In genomic region chr5:39617354-39617977, GRCm38 (mm10) we compare ENCODE assay signal across 24 mouse cellular contexts.
DNase-seq lines count a peak whose midpoint lies in the region; ATAC-seq and TF ChIP-seq lines count a peak whose summit lies in the region.
"Had no signal": no experiment of that assay in that cellular context is flagged by ENCODE, and none has a peak within 500 bp of the region (broad histone marks: within the 10 kb centered on the region; RNA-seq: fewer than 3 reads in every experiment).

No protein-coding gene starts in this region.

- WGBS in intestine, embryonic 15.5 days = 64% methylated on average over 2 of the region's 2 CpGs
- WGBS in large intestine, adult 2 months = 26% methylated on average over 2 of the region's 2 CpGs
- WGBS in stomach, postnatal 0 days = 56% methylated on average over 2 of the region's 2 CpGs

- H3K4me3 ChIP-seq in intestine, embryonic 15.5 days (replicated peaks) = no peak overlapping the region
- H3K4me3 ChIP-seq in stomach, postnatal 0 days (ENCODE audit: low read depth, low read length) = no peak overlapping the region
- H3K4me3 ChIP-seq: erythroblast, embryonic 14.5 days; hindbrain, embryonic 10.5 days; hindbrain, embryonic 15.5 days; liver, embryonic 12.5 days; megakaryocyte, embryonic 14.5 days; midbrain, embryonic 12.5 days; neural tube, embryonic 13.5 days had no signal

- H3K27me3 ChIP-seq in intestine, embryonic 15.5 days (replicated peaks) = no peaks in the 10 kb centered on the region
- H3K27me3 ChIP-seq in stomach, postnatal 0 days (ENCODE audit: control insufficient read depth, insufficient read depth, low read length) = no peaks in the 10 kb centered on the region
- H3K27me3 ChIP-seq: hindbrain, embryonic 15.5 days; liver, embryonic 12.5 days; megakaryocyte, embryonic 14.5 days; midbrain, embryonic 12.5 days; neural tube, embryonic 13.5 days had no signal

- peak; percentile 90 for ATAC-seq in intestine, embryonic 15.5 days
- peak; percentile 95 for ATAC-seq in stomach, postnatal 0 days (ENCODE audit: low FRiP score, low TSS enrichment)
- ATAC-seq: forebrain, embryonic 16.5 days; liver, embryonic 12.5 days; liver, postnatal 0 days had no signal

- H3K4me1 ChIP-seq in intestine, embryonic 15.5 days (replicated peaks) = no peaks in the 10 kb centered on the region
- H3K4me1 ChIP-seq in stomach, postnatal 0 days (replicated peaks; ENCODE audit: control insufficient read depth, insufficient read depth) = no peaks in the 10 kb centered on the region; the same call in 1 of the 2 replicates
- H3K4me1 ChIP-seq: liver, embryonic 12.5 days; megakaryocyte, embryonic 14.5 days; midbrain, embryonic 12.5 days had no signal

- TF ChIP-seq CTCF in stomach, postnatal 0 days (IDR thresholded peaks at IDR 0.05; ENCODE audit: low read depth) = no peak

- TF ChIP-seq EP300 in stomach, postnatal 0 days (optimal IDR thresholded peaks at IDR 0.05) = no peak

- peak; percentile 30 to 39 for DNase-seq in adrenal gland, postnatal 36 days
- no peak for DNase-seq in adrenal gland, postnatal 25 days
- DNase-seq in large intestine, adult 2 months (ENCODE audit: low read depth, low spot score) = peak; percentile 72
- peak; percentile 61 for DNase-seq in stomach, postnatal 0 days (ENCODE audit: low spot score)
- no peak for DNase-seq in layer of hippocampus, postnatal 14 days (ENCODE audit: low spot score in 2 of 2)
- DNase-seq in lung, postnatal 36 days = no peak
- DNase-seq: cerebellum, adult 8-10 months; heart, postnatal 14 days; kidney, adult 11 months; kidney, postnatal 14 days; left cerebral cortex, postnatal 4 days; liver, postnatal 0 days; lung, postnatal 4 days; thymus, adult 2 months; thymus, postnatal 36 days had no signal

- H3K27ac ChIP-seq in intestine, embryonic 15.5 days = no peak overlapping the region
- H3K27ac ChIP-seq in stomach, postnatal 0 days (replicated peaks) = peak overlapping the region; percentile 72
- H3K27ac ChIP-seq: hindbrain, embryonic 10.5 days; hindbrain, embryonic 15.5 days; liver, embryonic 12.5 days; midbrain, embryonic 12.5 days; neural tube, embryonic 13.5 days had no signal

- no peak overlapping the region for H3K4me2 ChIP-seq in intestine, embryonic 15.5 days (replicated peaks)
- H3K4me2 ChIP-seq in stomach, postnatal 0 days (replicated peaks; ENCODE audit: low read depth) = no peak overlapping the region
- H3K4me2 ChIP-seq: hindbrain, embryonic 15.5 days; liver, embryonic 12.5 days; midbrain, embryonic 12.5 days; neural tube, embryonic 13.5 days had no signal

- no peak overlapping the region for H3K9ac ChIP-seq in intestine, embryonic 15.5 days
- H3K9ac ChIP-seq in stomach, postnatal 0 days (ENCODE audit: low read length) = no peak overlapping the region
- H3K9ac ChIP-seq: hindbrain, embryonic 15.5 days; liver, embryonic 12.5 days; liver, postnatal 0 days; midbrain, embryonic 12.5 days; neural tube, embryonic 13.5 days had no signal

- H3K36me3 ChIP-seq in intestine, embryonic 15.5 days = 0 out of 2 replicates have a peak, but pooled peaks cover 7% of the 10 kb centered on the region
- H3K36me3 ChIP-seq in stomach, postnatal 0 days (ENCODE audit: control insufficient read depth, insufficient read depth, low read length) = no peaks in the 10 kb centered on the region
- H3K36me3 ChIP-seq: liver, embryonic 12.5 days; midbrain, embryonic 12.5 days had no signal

- no peaks in the 10 kb centered on the region for H3K9me3 ChIP-seq in intestine, embryonic 15.5 days
- no peaks in the 10 kb centered on the region for H3K9me3 ChIP-seq in stomach, postnatal 0 days (ENCODE audit: control insufficient read depth, low read length)
- H3K9me3 ChIP-seq: hindbrain, embryonic 10.5 days; hindbrain, embryonic 15.5 days; liver, embryonic 12.5 days; midbrain, embryonic 12.5 days; neural tube, embryonic 13.5 days had no signal

Comparison
In these comparisons a context has a peak if more than half of its experiments do, and no peak if none do; other contexts are left out.
1. DNase-seq: peak in adrenal gland, postnatal 36 days (2 of 2), large intestine, adult 2 months (single experiment) and stomach, postnatal 0 days (single experiment); none in adrenal gland, postnatal 25 days (single experiment), layer of hippocampus, postnatal 14 days (0 of 2) and lung, postnatal 36 days (single experiment).